Mouse (Mus musculus) thymus, postnatal 10 days (tissue): ENCODE data around the gene Arhgap21.
"Not testable (repeated sequence)": the region's sequence is repeated elsewhere in the genome, so short reads cannot be mapped to it uniquely, and the experiment has no call there.

ENCODE experiments used
- DNase-seq, 2 experiments: peaks; one replicate each; pipeline ENCODE4 v3.0.0; 2021; ENCODE audit warnings: low spot score in 2 of 2

Gene Arhgap21

GRCm38 (mm10) chr2:20941105-20941504 lies 27.6 kb downstream of the Arhgap21 start:
- no peak for DNase-seq

GRCm38 (mm10) chr2:20939367-20939766 lies 29.3 kb downstream of the Arhgap21 start:
- DNase-seq = no peak

GRCm38 (mm10) chr2:20936609-20937221 lies 32.0 kb downstream of the Arhgap21 start:
- no peak for DNase-seq

GRCm38 (mm10) chr2:20934406-20934805 lies 34.3 kb downstream of the Arhgap21 start:
- DNase-seq = no peak

GRCm38 (mm10) chr2:20932748-20933313 lies 35.9 kb downstream of the Arhgap21 start:
- DNase-seq = no peak

GRCm38 (mm10) chr2:20931761-20932160 lies 36.9 kb downstream of the Arhgap21 start:
- DNase-seq = not testable (repeated sequence)

GRCm38 (mm10) chr2:20928454-20928853 lies 40.2 kb downstream of the Arhgap21 start:
- no peak for DNase-seq

GRCm38 (mm10) chr2:20924938-20925337 lies 43.7 kb downstream of the Arhgap21 start:
- no peak for DNase-seq

GRCm38 (mm10) chr2:20922366-20922765 lies 46.3 kb downstream of the Arhgap21 start:
- DNase-seq = no peak

GRCm38 (mm10) chr2:20921558-20921957 lies 47.1 kb downstream of the Arhgap21 start:
- no peak for DNase-seq

GRCm38 (mm10) chr2:20921021-20921420 lies 47.7 kb downstream of the Arhgap21 start:
- no peak for DNase-seq

GRCm38 (mm10) chr2:20914531-20915320 lies 54.0 kb downstream of the Arhgap21 start:
- no peak for DNase-seq

GRCm38 (mm10) chr2:20913019-20913415 lies 55.7 kb downstream of the Arhgap21 start:
- no peak for DNase-seq

- no peak for DNase-seq
Observed at GRCm38 (mm10) chr2:20912348-20913018, 56.2 kb downstream of the Arhgap21 start.

GRCm38 (mm10) chr2:20910446-20910845 lies 58.2 kb downstream of the Arhgap21 start:
- no peak for DNase-seq

GRCm38 (mm10) chr2:20909404-20909803 lies 59.3 kb downstream of the Arhgap21 start:
- no peak for DNase-seq

GRCm38 (mm10) chr2:20907291-20907690 lies 61.4 kb downstream of the Arhgap21 start:
- DNase-seq = no peak

- DNase-seq = no peak
Observed at GRCm38 (mm10) chr2:20905411-20905810, 63.3 kb downstream of the Arhgap21 start.

GRCm38 (mm10) chr2:20902981-20903645 lies 65.6 kb downstream of the Arhgap21 start:
- no peak for DNase-seq

GRCm38 (mm10) chr2:20901916-20902315 lies 66.8 kb downstream of the Arhgap21 start:
- no peak for DNase-seq

- peak in 1 of 2 experiments; percentile 16 for DNase-seq
Observed at GRCm38 (mm10) chr2:20899301-20899700, 69.4 kb downstream of the Arhgap21 start.

GRCm38 (mm10) chr2:20898684-20899083 lies 70.0 kb downstream of the Arhgap21 start:
- peak; percentile 29 to 69 for DNase-seq
